Mouse (Mus musculus) lung, embryonic 16.5 days (tissue): ENCODE measurements at regions not wholly inside any gene's neighbourhood (a gene's known extent, or its start where the extent isn't known, plus 50 kb on each side); places are given as distances from the start of the nearest gene placed in this dataset.

Experiments used
- ATAC-seq: fragments of 200-750 bp; cut with Nextera tagmentation; 2 replicates; pipeline ENCODE4 v1.8.0; 2017; ENCODE audit warnings: low read depth, mild to moderate bottlenecking, moderate library complexity
- H3K27ac ChIP-seq: fragments of 300-500 bp; sonication (generic); 2 replicates; pipeline ENCODE4 v1.5.1; 2014; ENCODE audit warnings: mild to moderate bottlenecking, control low read depth, low read length
- H3K27me3 ChIP-seq: fragments of 300-500 bp; sonication (generic); 2 replicates; pipeline ENCODE4 v1.6.1; 2014; ENCODE audit warnings: low read depth, low read length, mixed read lengths; ENCODE audit not compliant: control insufficient read depth, insufficient read depth
- H3K36me3 ChIP-seq: fragments of 300-500 bp; sonication (generic); 2 replicates; pipeline ENCODE4 v1.6.1; 2014; ENCODE audit warnings: low read length; ENCODE audit not compliant: control insufficient read depth, insufficient read depth
- H3K4me1 ChIP-seq: fragments of 300-500 bp; sonication (generic); replicated peaks from 2 replicates; pipeline ENCODE4 v1.6.1; 2014; ENCODE audit warnings: low read length, mixed read lengths; ENCODE audit not compliant: control insufficient read depth, insufficient read depth
- H3K4me2 ChIP-seq: fragments of 300-500 bp; sonication (generic); 2 replicates; pipeline ENCODE4 v1.6.1; 2014; ENCODE audit warnings: low read depth, low read length, control low read depth
- H3K4me3 ChIP-seq: fragments of 300-500 bp; sonication (generic); 2 replicates; pipeline ENCODE4 v1.5.1; 2014; ENCODE audit warnings: mild to moderate bottlenecking, low read length, control low read depth
- H3K9ac ChIP-seq: fragments of 300-500 bp; sonication (generic); 2 replicates; pipeline ENCODE4 v1.6.1; 2014; ENCODE audit warnings: low read length, control low read depth
- H3K9me3 ChIP-seq: fragments of 300-500 bp; sonication (generic); 2 replicates; pipeline ENCODE4 v1.6.1; 2016; ENCODE audit warnings: low read length; ENCODE audit not compliant: control insufficient read depth
- WGBS: fragments of 180-500 bp; shearing (Covaris S2); extraction: QIAGEN DNeasy Blood & Tissue Kit; methylation state at CpG from one replicate; pipeline ENCODE4 v1.1.7; 2014; 5-methylcytosine and 5-hydroxymethylcytosine counted together

DNA sequence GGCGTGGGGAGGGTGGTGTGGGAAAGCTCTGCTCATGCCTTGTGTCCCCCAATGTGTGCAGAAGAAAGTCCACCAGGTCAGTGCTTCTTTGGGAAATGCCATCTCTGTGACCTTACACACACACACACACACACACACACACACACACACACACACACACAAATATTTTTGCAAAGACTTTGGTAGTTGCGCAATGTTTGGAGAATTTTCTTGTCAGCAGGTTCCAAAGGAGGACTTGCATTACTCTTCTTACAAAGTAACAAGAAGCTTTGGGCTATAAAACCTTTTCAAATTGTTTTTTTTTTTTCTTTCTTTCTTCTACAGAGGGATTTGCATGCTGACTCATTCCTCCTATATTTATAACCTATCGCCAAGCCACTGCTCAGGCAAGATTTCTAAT, 59.1 kb upstream of the Npvf start:
- Histone ChIP-seq H3K9ac (no peak overlapping the region), H3K27me3 (no peaks in the 10 kb centered on the region), H3K4me3 (no peak overlapping the region), H3K27ac (no peak overlapping the region), H3K4me1 (no peaks in the 10 kb centered on the region), H3K4me2 (no peak overlapping the region), H3K9me3 (no peaks in the 10 kb centered on the region), H3K36me3 (no peaks in the 10 kb centered on the region)
- no peak for ATAC-seq
- WGBS, result 96% methylated on average over 3 of the region's 3 CpGs

DNA sequence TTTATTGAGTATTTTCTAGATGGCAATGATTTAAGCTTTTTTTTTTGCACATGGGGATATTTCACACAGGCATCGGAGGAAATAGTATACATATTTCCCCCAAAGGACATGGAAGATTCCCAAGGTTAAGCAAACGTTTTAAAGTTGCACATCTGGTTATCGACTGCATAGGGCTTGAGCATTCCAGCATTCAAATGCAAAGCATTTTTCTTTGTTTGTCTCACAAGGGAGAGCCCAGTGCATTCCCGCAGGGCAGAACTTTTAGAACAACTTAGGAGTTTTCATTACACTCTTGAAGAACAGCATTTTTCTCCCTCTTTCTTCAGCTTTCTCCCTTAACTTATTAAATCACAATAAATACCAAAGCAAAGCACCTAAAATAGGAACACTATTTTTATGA, 64.4 kb upstream of the Npvf start:
- Histone ChIP-seq H3K9ac (no peak overlapping the region), H3K27me3 (no peaks in the 10 kb centered on the region), H3K36me3 (no peaks in the 10 kb centered on the region), H3K4me2 (no peak overlapping the region), H3K27ac (no peak overlapping the region), H3K9me3 (no peaks in the 10 kb centered on the region), H3K4me1 (no peaks in the 10 kb centered on the region), H3K4me3 (no peak overlapping the region)
- ATAC-seq, result no peak
- WGBS, result 34% methylated on average over 4 of the region's 4 CpGs

DNA sequence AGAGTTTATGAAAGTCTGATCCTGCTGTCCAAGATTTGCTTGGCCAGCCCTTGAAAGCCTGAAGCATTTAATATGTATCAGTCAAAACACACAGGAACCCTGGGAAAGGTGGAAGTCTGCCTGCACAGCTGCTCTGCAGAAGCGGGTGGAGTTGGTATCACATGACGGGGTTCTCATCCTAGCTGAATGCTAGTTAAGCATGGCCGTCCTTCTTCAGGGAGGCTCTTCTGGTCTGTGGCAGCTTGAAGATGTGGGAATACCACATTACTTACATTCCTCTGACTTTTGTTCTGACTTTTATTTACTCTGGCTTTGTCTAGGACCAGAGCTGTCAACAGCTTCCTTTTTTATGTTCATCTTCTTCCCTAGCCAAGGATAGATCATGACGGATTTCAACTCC, 66.1 kb upstream of the Npvf start:
- Histone ChIP-seq H3K9ac (no peak overlapping the region), H3K9me3 (no peaks in the 10 kb centered on the region), H3K4me3 (no peak overlapping the region), H3K27me3 (no peaks in the 10 kb centered on the region), H3K4me1 (no peaks in the 10 kb centered on the region), H3K36me3 (no peaks in the 10 kb centered on the region), H3K27ac (no peak overlapping the region), H3K4me2 (no peak overlapping the region)
- no peak for ATAC-seq
- 39% methylated on average over 4 of the region's 4 CpGs for WGBS

DNA sequence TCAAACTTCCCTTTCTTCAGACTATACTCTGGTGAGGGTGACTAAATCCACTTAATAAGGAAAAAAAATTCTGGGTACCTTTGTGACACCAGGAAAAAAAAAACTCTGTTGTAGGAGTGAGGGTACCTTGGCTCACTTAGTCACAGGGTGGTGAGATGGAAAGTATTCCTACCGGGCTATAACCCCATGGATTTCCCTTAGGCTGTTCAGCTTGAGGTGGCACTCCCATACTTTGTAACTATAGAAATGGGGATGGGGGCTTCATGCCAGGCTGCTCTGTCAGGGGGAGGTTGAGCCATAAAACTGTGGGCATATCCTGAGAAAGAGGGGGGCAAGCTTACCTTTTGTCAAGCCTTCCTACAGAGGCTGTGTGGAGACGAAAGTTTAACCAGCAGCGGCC, 71.4 kb upstream of the Npvf start:
- H3K36me3 ChIP-seq, result no peaks in the 10 kb centered on the region
- H3K9me3 ChIP-seq, result no peaks in the 10 kb centered on the region
- H3K27me3 ChIP-seq, result no peaks in the 10 kb centered on the region
- 81% methylated on average over 3 of the region's 3 CpGs for WGBS
- H3K27ac ChIP-seq, result no peak overlapping the region
- H3K4me3 ChIP-seq, result no peak overlapping the region
- H3K9ac ChIP-seq, result no peak overlapping the region
- H3K4me1 ChIP-seq, result no peaks in the 10 kb centered on the region
- no peak overlapping the region for H3K4me2 ChIP-seq
- no peak for ATAC-seq

DNA sequence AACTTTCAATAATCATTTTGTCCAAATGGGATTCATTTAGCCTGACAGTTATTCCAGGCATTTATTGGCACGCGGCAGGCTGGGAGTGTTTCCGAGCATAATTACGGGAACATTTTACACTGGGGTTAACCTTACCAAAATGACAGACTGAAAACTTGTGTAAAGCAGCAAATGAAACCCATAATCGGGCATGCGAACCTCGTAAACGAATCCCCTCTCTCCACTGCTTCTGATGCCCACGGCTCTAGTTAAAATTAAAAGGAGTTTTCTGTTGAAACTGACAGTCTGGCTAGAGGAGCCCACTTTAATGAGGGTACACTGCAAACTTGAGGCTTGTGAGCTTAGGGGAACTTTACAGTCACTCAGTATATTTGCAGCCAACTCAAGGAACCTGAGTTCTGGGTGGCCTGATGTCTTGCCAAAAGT, 71.9 kb upstream of the Npvf start:
- 84% methylated on average over 9 of the region's 9 CpGs for WGBS
- no peaks in the 10 kb centered on the region for H3K27me3 ChIP-seq
- H3K4me3 ChIP-seq, result no peak overlapping the region
- H3K27ac ChIP-seq, result no peak overlapping the region
- H3K4me2 ChIP-seq, result no peak overlapping the region
- H3K4me1 ChIP-seq, result no peaks in the 10 kb centered on the region
- H3K9ac ChIP-seq, result no peak overlapping the region
- no peaks in the 10 kb centered on the region for H3K36me3 ChIP-seq
- H3K9me3 ChIP-seq, result no peaks in the 10 kb centered on the region
- ATAC-seq, result no peak

DNA sequence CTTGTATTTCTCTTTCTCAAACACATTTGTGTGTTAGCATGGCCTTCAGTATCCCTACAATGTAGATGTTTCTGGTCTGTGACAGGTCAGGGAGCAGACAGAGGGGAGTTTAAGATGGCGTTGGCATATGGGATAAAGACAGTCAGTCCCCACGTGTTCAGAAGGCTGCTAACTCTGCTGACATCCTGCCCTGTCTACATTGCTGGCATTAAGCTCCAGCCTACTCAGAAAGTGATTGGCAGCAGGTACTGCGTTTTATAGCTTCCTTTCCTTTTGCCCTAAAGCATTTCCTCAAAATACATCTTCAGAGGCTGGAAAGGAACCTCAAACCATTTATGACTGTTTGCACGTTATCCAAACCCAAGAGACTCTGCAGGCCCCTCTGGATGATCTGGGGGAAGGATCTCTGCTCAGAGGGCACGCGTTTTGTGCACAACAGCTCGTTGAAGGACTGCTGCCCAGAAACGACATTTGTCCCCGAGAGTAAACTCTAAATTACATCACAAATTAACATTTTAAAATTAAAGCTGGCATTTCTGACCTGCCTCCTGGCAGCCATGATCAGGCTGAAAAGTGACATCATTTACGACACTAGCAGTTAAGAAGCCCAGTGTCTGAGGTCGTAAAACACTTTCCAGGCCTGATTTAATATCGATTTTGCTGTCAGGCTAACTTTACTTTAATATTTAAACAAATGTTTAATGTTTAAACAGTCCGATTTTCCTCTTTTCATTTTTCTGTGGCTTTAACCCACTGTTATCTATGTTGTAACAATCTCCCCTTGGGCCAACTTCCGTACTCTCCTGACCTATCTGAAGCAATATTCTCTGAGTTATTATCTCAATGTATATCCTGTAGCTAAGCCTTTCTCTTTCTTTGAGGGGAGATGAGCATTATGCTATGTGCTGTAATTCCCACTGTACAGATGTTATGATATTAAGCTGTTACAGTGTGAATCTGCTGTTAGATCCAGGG, 76.8 kb upstream of the Npvf start:
- Histone ChIP-seq H3K4me1 (no peaks in the 10 kb centered on the region), H3K4me2 (no peak overlapping the region), H3K4me3 (no peak overlapping the region), H3K36me3 (no peaks in the 10 kb centered on the region), H3K9ac (no peak overlapping the region), H3K9me3 (no peaks in the 10 kb centered on the region), H3K27ac (no peak overlapping the region), H3K27me3 (no peaks in the 10 kb centered on the region)
- WGBS, result 53% methylated on average over 14 of the region's 14 CpGs
- ATAC-seq, result no peak

DNA sequence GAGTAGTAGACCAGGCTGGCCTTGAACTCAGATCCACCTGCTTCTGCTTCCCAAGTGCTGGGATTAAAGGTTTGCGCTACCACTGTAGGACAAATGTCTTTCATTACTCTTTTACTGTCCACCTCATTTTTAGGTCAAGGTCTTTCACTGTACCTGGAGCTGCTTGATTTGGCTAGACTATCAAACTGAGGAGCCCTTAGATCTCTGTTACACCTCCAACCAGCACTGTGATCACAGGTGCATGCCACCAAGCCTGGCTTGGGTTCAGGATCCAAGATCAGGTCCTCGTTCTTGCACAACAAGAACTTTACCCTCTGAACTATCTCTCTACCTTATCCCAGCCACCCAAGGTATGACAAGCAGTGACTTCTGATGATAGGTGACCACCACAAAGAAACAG, 80.5 kb upstream of the Npvf start:
- 82% methylated on average over 2 of the region's 2 CpGs for WGBS
- Histone ChIP-seq H3K27ac (no peak overlapping the region), H3K4me1 (no peaks in the 10 kb centered on the region), H3K27me3 (no peaks in the 10 kb centered on the region), H3K4me3 (no peak overlapping the region), H3K9ac (no peak overlapping the region), H3K4me2 (no peak overlapping the region), H3K9me3 (no peaks in the 10 kb centered on the region), H3K36me3 (no peaks in the 10 kb centered on the region)
- no peak for ATAC-seq

DNA sequence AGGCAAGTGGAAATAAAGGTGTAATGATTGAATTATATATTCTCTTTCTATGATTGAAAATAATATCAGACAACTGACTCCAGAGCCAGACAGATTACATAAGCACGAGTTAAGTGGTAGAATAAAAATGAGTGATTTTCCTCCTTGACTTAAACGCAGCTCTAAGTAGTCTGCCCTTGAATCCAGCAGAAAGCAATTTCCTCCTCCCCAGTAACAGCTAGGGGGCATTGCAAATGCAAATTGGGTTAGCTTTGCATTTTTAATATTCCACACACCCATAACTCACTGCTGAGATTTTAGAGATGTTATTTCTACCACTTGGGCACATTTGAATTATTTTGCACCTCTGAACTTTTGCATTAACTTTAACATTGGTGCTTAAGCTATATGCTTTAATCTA, 81.6 kb upstream of the Npvf start:
- Histone ChIP-seq H3K9me3 (no peaks in the 10 kb centered on the region), H3K36me3 (no peaks in the 10 kb centered on the region), H3K27me3 (no peaks in the 10 kb centered on the region), H3K9ac (no peak overlapping the region), H3K27ac (no peak overlapping the region), H3K4me2 (no peak overlapping the region), H3K4me3 (no peak overlapping the region), H3K4me1 (no peaks in the 10 kb centered on the region)
- 47% methylated on average over 2 of the region's 2 CpGs for WGBS
- ATAC-seq, result no peak

DNA sequence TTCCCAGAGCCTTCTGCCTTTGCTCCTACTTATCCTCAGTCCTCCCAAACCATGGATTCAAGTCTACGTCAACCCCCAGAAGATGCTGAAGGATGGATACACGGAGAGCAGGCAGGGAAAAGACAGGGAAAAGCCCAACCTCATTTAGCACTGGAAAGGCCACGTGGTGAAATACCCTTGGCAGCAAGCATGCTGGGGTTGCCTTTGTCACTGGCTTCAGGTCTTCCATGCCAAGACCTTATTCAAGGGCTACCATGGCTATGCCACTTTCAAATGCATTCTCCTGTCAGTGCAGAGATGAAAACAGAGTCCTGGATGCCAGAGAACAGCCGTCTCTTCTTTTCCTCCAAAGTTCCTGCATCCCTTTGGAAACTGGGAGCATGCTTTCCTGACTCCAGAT, 87.8 kb upstream of the Npvf start:
- Histone ChIP-seq H3K4me2 (no peak overlapping the region), H3K4me1 (0 out of 2 replicates have a peak, but pooled peaks cover 2% of the 10 kb centered on the region), H3K9me3 (no peaks in the 10 kb centered on the region), H3K27me3 (no peaks in the 10 kb centered on the region), H3K4me3 (no peak overlapping the region), H3K36me3 (no peaks in the 10 kb centered on the region), H3K9ac (no peak overlapping the region), H3K27ac (no peak overlapping the region)
- no peak for ATAC-seq
- WGBS, result 67% methylated on average over 4 of the region's 4 CpGs
